ENCODE assay signal across 9 mouse cellular contexts in genomic region chr17:79454526-79454925, GRCm38 (mm10).
DNase-seq lines count a peak whose midpoint lies in the region; ATAC-seq and TF ChIP-seq lines count a peak whose summit lies in the region.
"Had no signal": no experiment of that assay in that cellular context is flagged by ENCODE, and none has a peak within 500 bp of the region (broad histone marks: within the 10 kb centered on the region; RNA-seq: fewer than 3 reads in every experiment).

No protein-coding gene starts in this region.

- peak overlapping the region; percentile 49 for H3K27ac ChIP-seq in heart, embryonic 10.5 days
- H3K27ac ChIP-seq in testis, adult 2 months (ENCODE audit: control insufficient read depth, insufficient read depth, low read depth, low read length): peak overlapping the region; percentile 65

- H3K27me3 ChIP-seq in heart, embryonic 10.5 days (ENCODE audit: insufficient read depth, poor library complexity, severe bottlenecking): no peaks in the 10 kb centered on the region
- H3K27me3 ChIP-seq in testis, adult 2 months (ENCODE audit: control insufficient read depth, insufficient read depth, low read length): no peaks in the 10 kb centered on the region
- H3K27me3 ChIP-seq: heart, embryonic 12.5 days had no signal

- intact Hi-C loops in heart, postnatal 36 days (cut with DNase I): no loop called here

- no peak for DNase-seq in heart, embryonic 10.5 days (ENCODE audit: low spot score)
- DNase-seq in heart, postnatal 36 days: no peak
- no peak for DNase-seq in testis, postnatal 10 days (ENCODE audit: low spot score)
- DNase-seq in kidney, postnatal 14 days: peak; percentile 43
- no peak for DNase-seq in thymus, postnatal 0 days (ENCODE audit: low spot score)
- no peak for DNase-seq in left cerebral cortex, adult 8-10 months (ENCODE audit: low spot score in 2 of 2)

- H3K4me1 ChIP-seq in heart, embryonic 10.5 days: peaks cover 30% of the 10 kb centered on the region
- H3K4me1 ChIP-seq in testis, adult 2 months (ENCODE audit: control insufficient read depth, insufficient read depth, low read length): no peaks in the 10 kb centered on the region; the same call in 1 of the 2 replicates

- TF ChIP-seq POLR2A in testis, adult 2 months (IDR thresholded peaks at IDR 0.05; ENCODE audit: control insufficient read depth, low read depth, low read length): no peak

- TF ChIP-seq CTCF in testis, adult 2 months (IDR thresholded peaks at IDR 0.05; ENCODE audit: control insufficient read depth, insufficient read depth, insufficient replicate concordance, low read depth, low read length): no peak

- ATAC-seq in erythroblast, adult 5-6 weeks (replicated peaks; ENCODE audit: low FRiP score, poor library complexity, severe bottlenecking): no peak

- H3K4me3 ChIP-seq in heart, embryonic 10.5 days: no peak overlapping the region
- H3K4me3 ChIP-seq in testis, adult 2 months (ENCODE audit: control insufficient read depth, low read depth, low read length): no peak overlapping the region
- H3K4me3 ChIP-seq: heart, embryonic 12.5 days had no signal

- H3K36me3 ChIP-seq in heart, embryonic 10.5 days: no peaks in the 10 kb centered on the region
- H3K36me3 ChIP-seq in testis, adult 2 months (ENCODE audit: control insufficient read depth, insufficient read depth, low read length): no peaks in the 10 kb centered on the region
- H3K36me3 ChIP-seq: heart, embryonic 12.5 days had no signal

- 38% methylated on average over 5 of the region's 5 CpGs for WGBS in heart, embryonic 10.5 days

- no peaks in the 10 kb centered on the region for H3K9me3 ChIP-seq in heart, embryonic 10.5 days
- H3K9me3 ChIP-seq: heart, embryonic 12.5 days had no signal
